In genomic region chr15:86996196-86996595, GRCm38 (mm10) we compare ENCODE assay signal across 23 mouse cellular contexts.
"Had no signal": no experiment of that assay in that cellular context is flagged by ENCODE, and none has a peak within 500 bp of the region (broad histone marks: within the 10 kb centered on the region; RNA-seq: fewer than 3 reads in every experiment).

No protein-coding gene starts in this region.

- H3K36me3 ChIP-seq: kidney, embryonic 15.5 days; limb, embryonic 10.5 days; limb, embryonic 13.5 days; liver, embryonic 13.5 days; midbrain, embryonic 10.5 days; neural tube, embryonic 12.5 days; neural tube, embryonic 15.5 days had no signal

- H3K27me3 ChIP-seq: kidney, embryonic 15.5 days; limb, embryonic 13.5 days; liver, embryonic 13.5 days; neural tube, embryonic 12.5 days; neural tube, embryonic 15.5 days had no signal

- H3K9me3 ChIP-seq: kidney, embryonic 15.5 days; limb, embryonic 10.5 days; neural tube, embryonic 12.5 days; neural tube, embryonic 15.5 days had no signal

- H3K27ac ChIP-seq: kidney, embryonic 15.5 days; left cerebral cortex, adult 2 months; limb, embryonic 10.5 days; limb, embryonic 13.5 days; liver, embryonic 13.5 days; midbrain, embryonic 10.5 days; neural tube, embryonic 12.5 days; neural tube, embryonic 15.5 days; stomach, postnatal 0 days had no signal

- H3K4me2 ChIP-seq: kidney, embryonic 15.5 days; limb, embryonic 13.5 days; liver, embryonic 13.5 days; neural tube, embryonic 12.5 days; neural tube, embryonic 15.5 days had no signal

- DNase-seq: kidney, adult 8-10 months; kidney, postnatal 10 days; kidney, postnatal 36 days; layer of hippocampus, postnatal 36 days; liver, embryonic 13.5 days; lung, adult 2 months; lung, postnatal 14 days; lung, postnatal 4 days; midbrain, embryonic 14.5 days; right cerebral cortex, adult 18-20 months; right cerebral cortex, postnatal 14 days; right cerebral cortex, postnatal 4 days; thymus, adult 2 months; thymus, postnatal 14 days; thymus, postnatal 4 days had no signal

- H3K4me3 ChIP-seq: kidney, embryonic 15.5 days; left cerebral cortex, adult 2 months; limb, embryonic 10.5 days; limb, embryonic 13.5 days; liver, embryonic 13.5 days; midbrain, embryonic 10.5 days; neural tube, embryonic 12.5 days; neural tube, embryonic 15.5 days had no signal

- H3K4me1 ChIP-seq: kidney, embryonic 15.5 days; limb, embryonic 10.5 days; limb, embryonic 13.5 days; liver, embryonic 13.5 days; midbrain, embryonic 10.5 days; neural tube, embryonic 12.5 days had no signal

- H3K9ac ChIP-seq: kidney, embryonic 15.5 days; limb, embryonic 13.5 days; liver, embryonic 13.5 days; neural tube, embryonic 12.5 days; neural tube, embryonic 15.5 days had no signal
